Mouse (Mus musculus) right cerebral cortex, postnatal 4 days (tissue): Measurements from ENCODE around the gene Ptprg.
"Not testable (repeated sequence)": the region's sequence is repeated elsewhere in the genome, so short reads cannot be mapped to it uniquely, and the experiment has no call there.

Experiments
- DNase-seq: peaks from one replicate; pipeline ENCODE4 v3.0.0-alpha.2; 2022

Ptprg gene

GRCm38 (mm10) chr14:11759356-11759755, 206.0 kb downstream of the Ptprg start:
- peak; percentile 10 for DNase-seq

DNA sequence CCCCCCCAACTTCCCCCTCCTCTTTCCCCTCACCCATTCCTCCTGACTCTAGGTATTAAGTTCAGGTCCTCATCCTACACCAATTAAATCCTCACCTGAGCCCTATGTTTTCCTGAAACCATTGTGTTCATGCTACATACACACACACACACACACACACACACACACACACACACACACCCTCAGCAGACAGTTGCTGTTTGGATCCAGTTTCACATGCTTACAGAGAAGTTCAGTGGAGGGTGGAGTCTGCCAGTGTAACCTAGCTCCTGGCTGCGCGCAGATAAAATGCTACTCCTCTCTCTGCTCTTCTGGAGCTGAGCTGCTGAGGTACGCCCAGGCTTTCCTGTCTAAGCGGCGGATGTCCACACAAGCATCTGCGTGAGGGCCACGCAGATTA, 209.7 kb downstream of the Ptprg start:
- no peak for DNase-seq

DNA sequence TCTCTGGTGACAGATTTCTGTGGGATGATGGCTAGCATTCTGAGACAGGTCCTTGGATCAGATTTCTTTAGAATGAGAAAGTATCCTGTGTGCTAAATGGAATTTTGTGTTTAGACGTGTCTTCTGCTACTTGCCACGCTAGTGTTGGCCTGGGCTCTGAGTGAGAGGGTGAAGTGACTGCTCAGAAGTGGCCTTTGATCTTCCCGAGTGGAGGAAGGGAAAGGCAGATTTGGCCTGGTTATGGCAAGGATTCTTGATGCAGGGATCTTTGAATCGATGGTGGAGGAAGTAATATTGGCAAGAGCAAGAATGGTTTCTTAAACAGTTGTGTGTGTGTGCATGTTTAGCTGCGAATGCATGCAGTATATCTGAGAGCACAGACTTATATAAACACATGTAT, 219.4 kb downstream of the Ptprg start:
- no peak for DNase-seq

DNA sequence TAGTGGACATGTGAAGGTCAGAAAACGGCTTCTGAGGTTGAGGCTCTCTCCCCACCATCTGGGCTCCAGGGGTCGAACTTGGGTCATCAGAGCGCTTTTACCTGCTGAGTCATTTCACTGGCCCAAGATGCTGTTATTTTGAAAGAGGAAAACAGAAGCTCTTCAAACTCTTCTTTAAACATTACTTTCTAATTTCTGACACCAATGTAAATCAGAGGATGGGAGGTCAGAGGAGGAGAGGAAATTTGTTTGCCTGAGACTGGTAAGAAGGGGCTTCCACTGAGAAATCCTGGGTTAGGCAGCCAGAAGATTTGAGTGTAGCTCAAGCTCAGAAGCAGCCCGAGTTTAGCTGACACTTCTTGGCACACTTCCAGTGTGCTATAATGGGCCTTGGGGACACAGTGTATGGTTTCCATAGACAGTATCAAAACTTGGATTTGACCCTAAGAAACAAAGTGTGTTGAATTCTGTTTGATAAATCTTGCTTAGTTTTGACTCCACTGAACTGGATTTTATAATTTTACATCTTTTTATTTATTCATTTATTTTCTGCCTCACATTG, 221.2 kb downstream of the Ptprg start:
- DNase-seq: no peak

GRCm38 (mm10) chr14:11775204-11775603, 221.9 kb downstream of the Ptprg start:
- DNase-seq: peak; percentile 7

DNA sequence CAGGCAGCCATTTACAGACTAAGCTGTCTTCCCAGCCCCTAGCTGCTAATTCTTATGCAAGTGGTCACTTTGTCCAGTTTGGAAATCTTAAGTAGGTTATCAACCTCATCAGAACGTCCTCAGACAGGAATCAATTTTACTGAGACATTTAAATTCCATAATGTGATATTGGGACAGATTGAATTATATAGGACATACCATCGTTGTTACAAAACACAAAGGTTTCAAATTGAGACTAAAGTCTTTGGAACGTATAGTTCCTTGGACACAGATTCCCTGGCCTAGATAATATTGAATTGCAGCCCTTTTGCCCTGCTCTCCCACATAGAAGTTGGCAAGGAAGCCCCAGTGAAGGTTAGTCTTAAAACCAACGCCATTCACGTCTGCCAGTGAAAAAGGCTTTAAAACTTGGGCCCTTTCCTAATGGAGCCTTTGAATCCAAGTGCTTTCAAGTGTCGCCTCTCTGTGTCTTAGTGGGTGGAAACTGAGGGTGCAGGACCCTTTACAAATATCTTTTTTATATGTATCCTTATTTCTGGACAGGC, 222.7 kb downstream of the Ptprg start:
- no peak for DNase-seq

- no peak for DNase-seq
Measured at GRCm38 (mm10) chr14:11776566-11776965, 223.2 kb downstream of the Ptprg start.

DNA sequence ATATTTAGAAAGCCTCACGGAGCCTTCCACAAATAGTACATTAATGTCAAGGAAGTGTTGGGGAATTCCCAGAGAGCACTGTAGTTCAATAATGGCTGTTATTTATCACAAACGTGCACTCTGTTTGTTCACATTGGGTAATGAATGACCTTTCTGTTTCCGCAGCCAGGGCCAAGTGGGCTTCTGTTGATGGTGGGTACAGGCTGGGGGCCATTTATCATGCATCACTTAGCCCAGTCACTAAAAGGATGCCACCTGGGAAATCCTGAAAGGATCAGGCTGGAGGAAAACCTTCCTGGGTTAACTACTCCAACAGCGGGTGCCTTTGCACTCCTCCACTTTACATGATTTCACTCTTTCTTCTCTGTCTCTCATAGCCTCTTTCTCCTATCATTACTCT, 237.9 kb downstream of the Ptprg start:
- no peak for DNase-seq

- DNase-seq: no peak
Measured at GRCm38 (mm10) chr14:11793847-11794246, 240.5 kb downstream of the Ptprg start.

- DNase-seq: no peak
Measured at GRCm38 (mm10) chr14:11802355-11803035, 249.2 kb downstream of the Ptprg start.

GRCm38 (mm10) chr14:11806674-11807073, 253.3 kb downstream of the Ptprg start:
- no peak for DNase-seq

- no peak for DNase-seq
Measured at GRCm38 (mm10) chr14:11807465-11807864, 254.1 kb downstream of the Ptprg start.

DNA sequence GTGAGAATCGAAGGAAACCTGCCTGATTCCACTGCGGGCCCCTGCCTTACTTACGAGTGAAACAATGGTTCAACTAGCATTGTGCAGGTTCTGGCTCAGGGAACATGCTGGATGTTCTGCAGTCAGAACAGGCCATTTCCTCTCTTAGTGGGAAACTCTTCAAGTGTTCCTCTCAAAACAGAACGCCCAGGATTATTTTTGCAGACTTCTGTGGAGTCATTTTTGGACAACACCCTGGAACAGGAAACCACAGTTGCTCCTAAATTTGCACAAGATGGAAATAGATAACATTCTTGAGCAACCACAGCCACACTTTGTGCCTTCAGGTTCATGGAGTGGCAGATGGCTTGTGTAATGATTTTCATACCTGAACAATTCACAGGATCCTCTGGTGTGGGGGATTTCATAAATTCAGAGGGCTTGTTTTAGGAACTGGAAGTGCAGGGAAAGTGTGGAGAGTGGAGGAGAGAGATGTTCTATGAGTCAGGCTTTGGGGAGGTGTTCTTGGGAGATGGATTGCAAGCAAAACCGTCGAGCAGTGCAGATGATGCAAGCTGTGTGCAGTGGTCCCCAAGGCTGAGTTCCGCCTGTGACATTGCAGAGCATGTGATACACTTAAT, 257.9 kb downstream of the Ptprg start:
- DNase-seq: no peak

DNA sequence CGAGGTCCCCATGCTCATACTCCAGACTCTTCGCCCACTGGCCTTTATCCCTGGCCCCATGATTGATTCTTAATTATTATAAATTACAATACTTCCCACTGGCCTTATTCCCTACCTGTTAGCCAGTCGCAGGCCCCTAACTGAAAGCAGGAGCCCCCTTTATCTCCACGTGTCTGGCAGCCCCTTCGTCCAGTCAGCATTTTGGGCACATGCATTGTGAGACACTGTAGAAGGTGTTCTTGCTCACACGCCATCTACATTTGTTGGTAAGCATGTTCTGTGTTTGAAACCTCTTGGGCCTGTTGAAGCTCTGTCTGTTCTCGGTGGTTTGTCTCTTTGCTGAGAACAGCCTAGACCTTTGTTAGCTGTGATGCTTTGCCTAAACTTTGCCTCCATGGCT, 259.0 kb downstream of the Ptprg start:
- DNase-seq: no peak

DNA sequence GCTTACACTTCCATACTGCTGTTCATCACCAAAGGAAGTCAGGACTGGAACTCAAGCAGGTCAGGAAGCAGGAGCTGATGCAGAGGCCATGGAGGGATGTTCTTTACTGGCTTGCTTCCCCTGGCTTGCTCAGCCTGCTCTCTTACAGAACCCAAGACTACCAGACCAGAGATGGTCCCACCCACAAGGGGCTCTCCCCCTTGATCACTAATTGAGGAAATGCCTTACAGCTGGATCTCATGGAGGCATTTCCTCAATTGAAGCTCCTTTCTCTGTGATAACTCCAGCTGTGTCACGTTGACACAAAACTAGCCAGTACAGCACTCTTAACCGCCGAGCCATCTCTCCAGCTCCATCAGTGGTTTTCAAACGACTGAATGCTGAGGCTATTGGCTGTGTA, 261.5 kb downstream of the Ptprg start:
- DNase-seq: not testable (repeated sequence)

DNA sequence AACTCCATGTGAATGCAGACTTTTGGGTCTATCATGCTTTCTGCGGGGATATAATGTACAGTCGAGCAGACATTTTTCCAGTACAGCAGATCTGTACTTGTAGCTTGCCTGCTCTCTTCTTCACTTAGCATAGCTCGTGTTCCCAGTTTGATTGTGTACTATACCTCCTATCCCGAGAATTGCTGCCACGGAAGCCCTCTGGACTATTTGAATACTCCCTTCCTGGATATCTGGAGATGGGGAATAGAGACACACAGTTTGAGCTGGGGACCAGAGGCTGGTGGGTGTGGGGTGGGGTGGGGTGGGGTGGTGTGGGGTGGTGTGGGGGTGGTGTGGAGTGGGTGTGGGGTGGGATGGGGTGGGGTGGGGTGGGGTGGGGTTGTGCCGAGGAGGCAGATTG, 263.9 kb downstream of the Ptprg start:
- DNase-seq: no peak

DNA sequence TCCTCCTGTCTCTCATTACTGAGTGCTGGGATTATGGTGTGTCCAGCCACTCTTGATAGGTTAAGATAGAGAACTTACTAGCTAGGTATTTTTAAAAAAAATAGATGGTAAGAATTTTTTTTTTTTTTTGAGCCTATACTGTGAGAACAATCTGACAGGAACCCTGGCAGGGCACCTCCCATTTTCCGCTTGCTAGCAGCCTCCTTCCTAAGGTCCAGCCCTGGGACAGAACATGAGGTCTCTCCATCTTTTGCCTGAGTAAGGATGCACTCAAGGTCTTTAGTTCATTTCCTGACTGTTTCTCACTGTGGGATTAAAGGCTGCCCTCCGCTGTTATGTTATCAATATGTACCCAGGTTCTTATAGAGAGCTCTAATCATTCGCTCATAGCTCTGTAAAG, 264.7 kb downstream of the Ptprg start:
- no peak for DNase-seq

DNA sequence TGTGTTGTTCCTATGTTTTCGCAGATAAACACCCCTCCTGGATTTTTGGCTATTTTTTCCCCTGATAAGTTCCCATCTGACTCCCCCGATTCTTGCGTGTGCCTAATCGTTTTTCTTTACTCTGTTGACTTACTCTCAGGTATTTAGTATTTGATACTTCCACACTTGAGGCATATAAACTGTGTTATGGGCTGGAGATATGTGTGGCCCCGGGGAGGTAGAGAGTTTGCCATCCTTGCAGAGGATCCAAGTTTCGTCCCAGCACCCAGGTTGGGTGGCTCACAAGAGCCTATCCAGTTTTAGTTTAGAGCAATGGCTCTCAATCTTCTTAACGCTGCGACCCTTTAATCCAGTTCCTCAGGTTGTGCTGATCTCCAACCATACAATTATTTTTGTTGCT, 265.4 kb downstream of the Ptprg start:
- no peak for DNase-seq

DNA sequence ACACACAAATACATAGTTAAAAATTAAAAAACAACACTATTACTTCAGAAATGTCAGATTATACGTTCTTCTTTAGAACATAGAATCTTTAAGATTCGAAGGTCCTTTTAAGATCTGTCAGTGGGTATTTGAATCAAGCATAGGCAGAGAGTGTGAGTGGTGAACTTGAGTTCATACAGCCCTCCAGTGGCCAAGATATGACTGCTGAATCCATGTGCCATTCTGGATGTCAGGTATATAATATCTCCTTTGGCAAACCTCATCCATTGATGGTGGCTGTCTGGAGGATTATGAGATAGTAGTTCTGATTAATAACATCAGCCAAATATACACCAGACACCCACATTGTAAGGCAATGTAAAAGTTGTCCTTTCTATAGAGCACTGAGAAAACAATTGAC, 266.0 kb downstream of the Ptprg start:
- DNase-seq: no peak

DNA sequence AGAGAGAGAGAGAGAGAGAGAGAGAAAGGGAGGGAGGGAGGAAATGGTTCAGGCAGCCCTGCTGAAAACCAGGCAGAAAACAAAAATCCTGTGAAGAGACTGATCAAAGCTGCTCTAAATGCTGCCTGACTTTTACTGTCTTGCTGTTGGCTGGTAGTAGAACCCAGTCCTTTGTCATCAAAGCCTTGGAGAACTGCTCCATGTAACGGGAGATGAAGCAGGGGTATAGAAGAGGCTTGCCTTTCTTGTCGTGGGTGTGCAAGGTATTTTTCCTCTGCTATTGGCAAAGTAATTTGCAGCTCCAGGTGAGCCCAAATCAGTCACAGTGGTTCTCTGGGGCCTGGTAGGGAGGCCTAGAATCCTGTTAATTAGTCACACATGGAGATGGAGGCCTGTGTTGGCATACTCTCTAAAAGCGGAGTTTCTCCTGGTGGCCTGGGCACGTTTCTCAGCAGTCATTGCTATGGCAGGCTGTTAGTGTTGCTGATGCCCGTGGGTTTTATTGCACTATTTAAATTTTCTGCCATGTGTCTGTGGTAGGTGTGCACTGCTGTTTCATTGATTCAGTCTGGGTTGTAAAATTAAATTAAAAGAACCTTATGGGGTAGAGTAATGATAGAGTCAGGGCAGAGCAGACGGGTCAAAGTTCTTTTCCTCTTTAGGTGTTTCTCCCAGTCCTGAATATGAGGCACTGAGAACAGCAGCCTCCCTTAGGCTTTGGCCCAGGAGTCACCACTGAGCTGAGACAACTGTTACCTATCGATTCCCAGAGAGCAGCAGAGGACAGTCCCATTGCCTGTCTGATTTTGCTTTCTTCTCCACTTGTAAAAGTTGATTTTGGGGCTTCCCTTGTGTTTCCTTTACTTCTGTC, 269.7 kb downstream of the Ptprg start:
- no peak for DNase-seq

- DNase-seq: no peak
Measured at GRCm38 (mm10) chr14:11823701-11824095, 270.4 kb downstream of the Ptprg start.

GRCm38 (mm10) chr14:11824915-11825314, 271.6 kb downstream of the Ptprg start:
- no peak for DNase-seq

- DNase-seq: no peak
Measured at GRCm38 (mm10) chr14:11825551-11825950, 272.2 kb downstream of the Ptprg start.
